Mouse (Mus musculus) heart, embryonic 13.5 days (tissue): Measurements from ENCODE around the gene Nfatc2. TPM values are rescaled to one million over a fixed set of nuclear protein-coding genes. Genes with fewer than 3 reads are reported as not detected.
A peak's percentile ranks its signal among the peaks of the same experiment; 100 is the strongest.

ENCODE experiments used
- ATAC-seq: fragments of 200-750 bp; cut with Nextera tagmentation; 2 replicates; pipeline ENCODE4 v1.8.0; 2017; ENCODE audit warnings: moderate TSS enrichment; ENCODE audit not compliant: insufficient number of reproducible peaks, low FRiP score, low TSS enrichment; ENCODE audit errors: extremely low read depth
- H3K27ac ChIP-seq: fragments of 300-500 bp; sonication (generic); replicated peaks from 2 replicates; pipeline ENCODE4 v1.5.1; 2015; ENCODE audit warnings: moderate library complexity, mild to moderate bottlenecking, inconsistent platforms
- H3K27me3 ChIP-seq: fragments of 300-500 bp; sonication (generic); replicated peaks from 2 replicates; pipeline ENCODE4 v1.6.1; 2015; ENCODE audit warnings: mild to moderate bottlenecking, inconsistent platforms
- H3K36me3 ChIP-seq: fragments of 300-500 bp; sonication (generic); 2 replicates; pipeline ENCODE4 v1.6.1; 2015; ENCODE audit warnings: mild to moderate bottlenecking, inconsistent platforms
- H3K4me1 ChIP-seq: fragments of 300-500 bp; sonication (generic); 2 replicates; pipeline ENCODE4 v1.6.1; 2015; ENCODE audit warnings: inconsistent platforms
- H3K4me2 ChIP-seq: fragments of 300-500 bp; sonication (generic); 2 replicates; pipeline ENCODE4 v1.6.1; 2015; ENCODE audit warnings: inconsistent platforms, mild to moderate bottlenecking, moderate library complexity
- H3K4me3 ChIP-seq: fragments of 300-500 bp; sonication (generic); 2 replicates; pipeline ENCODE4 v1.5.1; 2015; ENCODE audit warnings: moderate library complexity, mild to moderate bottlenecking, inconsistent platforms
- H3K9ac ChIP-seq: fragments of 300-500 bp; sonication (generic); 2 replicates; pipeline ENCODE4 v1.6.1; 2015; ENCODE audit warnings: inconsistent platforms, mild to moderate bottlenecking, moderate library complexity
- H3K9me3 ChIP-seq: fragments of 300-500 bp; sonication (generic); 2 replicates; pipeline ENCODE4 v1.6.1; 2016; ENCODE audit warnings: inconsistent platforms
- WGBS: fragments of 180-500 bp; shearing (Covaris S2); methylation state at CpG from one replicate; pipeline ENCODE4 v1.1.7; 2015; ENCODE audit warnings: mixed read lengths; 5-methylcytosine and 5-hydroxymethylcytosine counted together
- polyA plus RNA-seq: library from polyadenylated mRNA; unstranded; fragments of >200 nt; fragmentation: Nextera tagmentation; extraction: Ambion mirVana; gene quantifications from 2 replicates; pipeline ENCODE4 v1.2.1, GENCODE M21; 2015

Gene Nfatc2
- polyA plus RNA-seq, 1 experiment from 2014 or later = 10.1 TPM

DNA sequence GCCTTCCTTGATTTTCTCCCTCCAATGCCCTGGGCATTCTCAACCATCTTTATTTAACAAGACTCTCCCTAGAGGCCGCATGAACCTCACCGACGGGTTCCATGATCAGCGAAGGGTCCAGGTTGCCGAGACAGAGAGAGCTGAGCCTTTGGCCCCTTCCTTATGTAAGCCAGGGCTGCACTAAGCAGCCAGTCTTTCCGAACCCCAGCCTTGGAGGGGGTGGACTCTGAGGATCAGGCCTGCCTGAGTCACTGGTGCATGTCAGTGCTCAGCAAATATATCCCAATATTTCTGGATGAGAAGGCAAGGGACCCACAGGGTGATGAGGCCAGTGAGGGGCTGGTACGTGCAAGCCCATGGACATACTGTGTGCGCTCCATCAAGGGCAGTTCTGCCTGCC is 72.9 kb downstream of the Nfatc2 start:
- ATAC-seq = no peak
- no peak overlapping the region for H3K4me3 ChIP-seq
- H3K36me3 ChIP-seq = peaks cover 13% of the 10 kb centered on the region
- H3K9ac ChIP-seq = no peak overlapping the region
- 0 out of 2 replicates have a peak, but pooled peaks cover 6% of the 10 kb centered on the region for H3K9me3 ChIP-seq
- H3K4me2 ChIP-seq = no peak overlapping the region
- H3K4me1 ChIP-seq = peaks cover 41% of the 10 kb centered on the region
- no peak overlapping the region for H3K27ac ChIP-seq
- peaks cover 4% of the 10 kb centered on the region; the same call in 1 of the 2 replicates for H3K27me3 ChIP-seq
- 88% methylated on average over 8 of the region's 8 CpGs for WGBS

DNA sequence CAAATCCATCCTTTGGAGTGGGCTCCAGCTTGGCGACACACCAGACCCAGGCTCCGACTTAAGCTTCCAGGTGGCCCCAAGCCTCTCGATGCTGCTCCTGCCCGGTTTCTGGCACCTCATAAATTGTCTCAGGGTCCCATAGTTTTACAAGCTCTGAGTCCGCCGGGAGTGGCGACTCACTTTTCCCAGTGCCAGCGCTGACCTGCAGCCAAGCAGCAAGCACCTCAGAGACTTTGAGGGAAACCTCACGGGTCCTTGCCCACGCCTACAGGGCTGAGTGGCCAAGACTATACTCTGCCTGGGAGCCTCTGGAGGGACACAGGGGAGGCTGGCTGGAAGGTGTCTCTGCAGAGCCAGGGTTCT is 74.0 kb downstream of the Nfatc2 start:
- H3K36me3 ChIP-seq = peaks cover 19% of the 10 kb centered on the region
- no peak overlapping the region for H3K27ac ChIP-seq
- peaks cover 9% of the 10 kb centered on the region; the same call in 1 of the 2 replicates for H3K27me3 ChIP-seq
- H3K4me2 ChIP-seq = no peak overlapping the region
- 82% methylated on average over 10 of the region's 10 CpGs for WGBS
- H3K4me1 ChIP-seq = peaks cover 41% of the 10 kb centered on the region
- ATAC-seq = no peak
- H3K9ac ChIP-seq = no peak overlapping the region
- no peak overlapping the region for H3K4me3 ChIP-seq
- H3K9me3 ChIP-seq = 0 out of 2 replicates have a peak, but pooled peaks cover 6% of the 10 kb centered on the region

DNA sequence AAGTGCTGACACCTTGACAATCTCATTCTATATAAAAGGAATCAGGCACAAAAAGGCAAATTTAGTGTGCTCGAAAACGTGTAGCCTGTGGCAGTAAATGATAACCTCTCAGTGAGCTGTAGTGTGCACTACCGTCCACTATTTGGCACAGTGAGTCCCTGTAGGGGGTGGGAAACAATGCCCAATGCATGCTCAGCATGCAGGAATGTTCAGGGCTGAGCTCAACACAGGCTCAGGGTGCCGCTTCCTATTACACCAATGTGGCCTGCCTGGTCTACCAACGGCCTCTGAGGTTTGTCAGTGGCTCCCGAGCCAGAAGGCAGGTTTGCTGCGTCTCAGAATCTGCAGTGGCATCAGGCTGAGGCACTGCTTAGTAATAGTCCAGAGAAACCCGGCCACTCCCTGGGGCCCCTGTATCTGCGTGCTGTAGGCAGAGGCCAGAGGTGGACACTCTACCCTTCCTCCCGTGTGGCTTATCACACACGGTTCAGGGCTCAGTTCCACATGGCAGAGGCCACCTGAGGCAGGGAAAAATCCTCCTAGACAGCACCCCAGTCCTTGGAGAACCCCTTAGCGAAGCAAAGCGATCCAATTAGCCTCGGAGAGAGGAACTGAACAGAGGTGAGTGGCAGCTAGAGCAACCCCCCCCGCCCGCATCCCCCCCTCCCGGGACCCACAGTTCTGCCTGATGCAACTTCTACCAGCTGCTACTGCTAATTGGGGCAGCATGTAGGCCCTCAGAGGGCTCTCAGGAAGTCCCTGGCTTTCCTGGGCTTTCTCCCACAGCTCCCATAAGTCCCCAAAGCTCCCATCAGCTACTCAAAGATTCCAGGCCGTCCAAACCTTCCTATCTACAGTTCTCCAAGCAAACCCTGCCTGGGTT is 74.7 kb downstream of the Nfatc2 start:
- peaks cover 22% of the 10 kb centered on the region for H3K36me3 ChIP-seq
- H3K27ac ChIP-seq = no peak overlapping the region
- 82% methylated on average over 18 of the region's 18 CpGs for WGBS
- peaks cover 9% of the 10 kb centered on the region; the same call in 1 of the 2 replicates for H3K27me3 ChIP-seq
- H3K4me1 ChIP-seq = peaks cover 44% of the 10 kb centered on the region
- H3K4me3 ChIP-seq = no peak overlapping the region
- no peak overlapping the region for H3K4me2 ChIP-seq
- H3K9ac ChIP-seq = no peak overlapping the region
- H3K9me3 ChIP-seq = 0 out of 2 replicates have a peak, but pooled peaks cover 6% of the 10 kb centered on the region
- ATAC-seq = no peak

DNA sequence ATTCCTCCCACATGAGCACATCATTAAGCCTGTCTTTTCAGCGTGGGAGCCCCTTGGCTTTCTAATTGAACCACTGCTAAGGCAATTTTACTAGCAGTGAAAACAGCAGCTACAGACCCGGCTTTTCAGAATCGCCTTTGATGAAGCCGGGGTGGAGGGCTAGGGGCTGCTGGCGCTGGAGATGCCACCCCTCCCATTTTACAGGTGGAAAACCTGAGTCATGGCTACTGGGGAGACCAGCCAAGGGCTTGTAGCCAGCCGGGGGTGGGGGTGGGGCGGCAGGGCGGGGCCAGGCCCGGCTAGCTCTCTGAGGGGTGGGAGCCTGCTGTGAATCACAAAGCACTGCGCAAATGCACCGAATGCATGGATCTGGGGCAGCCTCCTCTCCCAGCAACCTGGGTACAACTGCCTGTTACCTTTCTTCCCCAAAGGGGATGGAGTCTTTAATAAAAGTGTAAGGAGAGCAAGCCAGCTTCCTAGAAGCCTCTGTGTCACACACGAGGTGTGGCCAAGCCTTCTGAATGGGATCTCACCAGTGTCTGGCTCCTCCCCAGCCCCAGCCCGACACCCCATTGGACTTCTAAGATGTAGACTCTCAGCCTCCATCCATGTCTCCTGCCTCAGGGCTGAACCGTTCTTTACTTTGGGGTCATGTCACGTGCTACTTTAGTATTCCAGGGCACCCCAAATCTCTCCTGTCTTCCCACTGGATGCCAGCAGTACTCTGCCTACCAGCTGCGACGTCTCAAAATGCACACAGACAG is 75.9 kb downstream of the Nfatc2 start:
- no peak for ATAC-seq
- peak overlapping the region; percentile 90 for H3K27ac ChIP-seq
- 15% methylated on average over 17 of the region's 17 CpGs for WGBS

DNA sequence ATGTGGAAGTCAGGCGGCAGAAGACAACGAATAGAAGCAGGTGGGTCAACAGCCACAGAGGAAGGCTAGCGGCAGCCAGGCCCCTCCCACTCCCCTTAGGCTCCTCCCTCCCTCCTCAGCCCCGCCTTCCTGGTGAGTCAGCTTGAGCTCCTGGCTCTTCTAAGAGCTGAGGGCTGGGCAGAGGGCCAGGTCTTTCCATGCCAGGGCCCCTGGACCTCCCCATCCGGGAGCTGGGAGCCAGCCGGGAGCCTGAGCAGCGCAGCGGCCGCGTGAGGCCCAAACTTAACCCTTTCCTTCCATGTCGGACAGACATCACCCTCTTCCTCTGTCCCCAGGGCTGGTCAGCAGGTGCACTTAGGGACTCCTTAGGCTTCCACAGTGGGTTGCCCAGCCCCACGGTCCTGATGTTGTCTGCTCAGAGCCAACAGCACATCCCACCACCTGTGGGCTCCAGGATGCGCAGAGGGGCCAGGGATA is 76.5 kb downstream of the Nfatc2 start:
- 0 out of 2 replicates have a peak, but pooled peaks cover 6% of the 10 kb centered on the region for H3K9me3 ChIP-seq
- peak overlapping the region; percentile 90 for H3K27ac ChIP-seq
- 3% methylated on average over 13 of the region's 13 CpGs for WGBS
- H3K27me3 ChIP-seq = peaks cover 12% of the 10 kb centered on the region; the same call in 1 of the 2 replicates
- peak; percentile 88 for ATAC-seq
- peaks cover 53% of the 10 kb centered on the region for H3K4me1 ChIP-seq
- H3K36me3 ChIP-seq = peaks cover 35% of the 10 kb centered on the region
- H3K4me3 ChIP-seq = peak overlapping the region; percentile 33
- H3K4me2 ChIP-seq = peak overlapping the region; percentile 67
- peak overlapping the region; percentile 71 for H3K9ac ChIP-seq

More for the DNA sequence above, 75.9 kb downstream of the Nfatc2 start:
- 0 out of 2 replicates have a peak, but pooled peaks cover 6% of the 10 kb centered on the region for H3K9me3 ChIP-seq
- peaks cover 9% of the 10 kb centered on the region; the same call in 1 of the 2 replicates for H3K27me3 ChIP-seq
- peaks cover 51% of the 10 kb centered on the region for H3K4me1 ChIP-seq
- H3K36me3 ChIP-seq = peaks cover 32% of the 10 kb centered on the region
- H3K4me2 ChIP-seq = peak overlapping the region; percentile 67
- H3K9ac ChIP-seq = peak overlapping the region; percentile 71
- peak overlapping the region; percentile 32 for H3K4me3 ChIP-seq

DNA sequence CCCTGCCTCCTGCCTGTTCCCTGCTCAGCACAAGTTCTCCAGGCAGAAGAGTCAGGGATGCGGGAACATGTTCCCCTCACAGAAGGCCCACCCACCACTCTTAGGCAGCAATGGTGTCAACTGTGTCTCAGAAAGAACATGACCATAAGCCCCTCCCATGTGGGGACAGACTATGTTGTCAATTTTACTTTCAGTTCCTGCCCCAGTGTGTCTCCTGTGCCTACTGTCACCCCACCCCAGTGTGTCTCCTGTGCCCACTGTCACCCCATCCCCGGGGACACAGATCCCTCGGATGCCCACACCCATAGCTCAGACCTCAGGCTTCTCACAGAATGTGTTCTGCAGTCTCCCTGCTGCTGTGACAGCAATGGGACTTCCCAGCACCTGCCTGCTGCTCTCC is 79.2 kb downstream of the Nfatc2 start:
- WGBS = 68% methylated on average over 3 of the region's 3 CpGs
- Histone ChIP-seq H3K36me3 (peaks cover 47% of the 10 kb centered on the region), H3K4me1 (peaks cover 61% of the 10 kb centered on the region), H3K4me2 (no peak overlapping the region), H3K9ac (no peak overlapping the region), H3K27me3 (peaks cover 12% of the 10 kb centered on the region; the same call in 1 of the 2 replicates), H3K4me3 (no peak overlapping the region), H3K27ac (no peak overlapping the region), H3K9me3 (0 out of 2 replicates have a peak, but pooled peaks cover 6% of the 10 kb centered on the region)
- no peak for ATAC-seq

DNA sequence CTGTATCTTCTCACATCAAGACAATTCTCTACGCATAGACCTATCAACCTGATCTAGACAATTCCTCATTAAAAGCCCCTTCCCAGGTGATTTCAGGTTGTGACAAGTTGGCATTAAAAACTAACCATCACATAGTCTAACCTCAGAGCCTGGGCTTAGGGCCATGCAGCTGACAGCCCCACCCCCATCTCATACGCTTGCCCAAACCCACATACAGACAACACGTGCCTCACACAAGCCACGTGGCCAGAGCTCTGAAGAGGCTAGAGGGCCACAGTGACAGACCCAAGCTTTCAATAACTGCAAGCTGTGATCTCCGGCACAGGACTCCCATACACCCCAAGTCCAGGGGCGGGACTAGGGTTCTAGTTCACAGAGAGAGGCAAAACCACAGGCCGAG is 80.7 kb downstream of the Nfatc2 start:
- H3K4me1 ChIP-seq = peaks cover 56% of the 10 kb centered on the region
- H3K4me3 ChIP-seq = no peak overlapping the region
- WGBS = 80% methylated on average over 7 of the region's 7 CpGs
- H3K9me3 ChIP-seq = no peaks in the 10 kb centered on the region
- peaks cover 12% of the 10 kb centered on the region; the same call in 1 of the 2 replicates for H3K27me3 ChIP-seq
- H3K9ac ChIP-seq = no peak overlapping the region
- H3K36me3 ChIP-seq = peaks cover 38% of the 10 kb centered on the region
- H3K4me2 ChIP-seq = no peak overlapping the region
- no peak overlapping the region for H3K27ac ChIP-seq
- ATAC-seq = no peak

DNA sequence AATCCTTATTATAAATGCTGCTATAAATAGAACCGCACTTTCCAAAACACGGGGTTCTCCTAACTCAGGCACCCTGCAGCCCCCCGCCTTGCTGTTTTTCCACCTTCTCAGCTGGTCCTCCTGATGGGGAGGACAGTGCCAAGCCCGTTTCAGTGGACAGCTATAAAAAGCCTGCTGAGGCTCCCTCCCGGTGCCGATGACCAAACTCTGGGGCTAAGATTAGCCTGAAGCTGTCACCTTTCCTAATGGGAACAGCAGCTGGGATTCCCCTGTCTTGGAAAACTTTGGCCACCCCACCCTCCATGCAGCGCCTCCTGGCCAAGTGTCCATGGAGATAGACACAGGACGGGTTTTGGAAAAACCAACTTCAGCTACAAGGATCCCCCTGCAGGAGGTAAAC is 81.9 kb downstream of the Nfatc2 start:
- no peak for ATAC-seq
- Histone ChIP-seq H3K9ac (peak overlapping the region; percentile 64), H3K27ac (peak overlapping the region; percentile 48), H3K4me2 (peak overlapping the region; percentile 10; the same call in 1 of the 2 replicates), H3K4me3 (no peak overlapping the region), H3K36me3 (peaks cover 38% of the 10 kb centered on the region), H3K4me1 (peaks cover 45% of the 10 kb centered on the region), H3K9me3 (no peaks in the 10 kb centered on the region), H3K27me3 (peaks cover 12% of the 10 kb centered on the region; the same call in 1 of the 2 replicates)
- 44% methylated on average over 8 of the region's 8 CpGs for WGBS

DNA sequence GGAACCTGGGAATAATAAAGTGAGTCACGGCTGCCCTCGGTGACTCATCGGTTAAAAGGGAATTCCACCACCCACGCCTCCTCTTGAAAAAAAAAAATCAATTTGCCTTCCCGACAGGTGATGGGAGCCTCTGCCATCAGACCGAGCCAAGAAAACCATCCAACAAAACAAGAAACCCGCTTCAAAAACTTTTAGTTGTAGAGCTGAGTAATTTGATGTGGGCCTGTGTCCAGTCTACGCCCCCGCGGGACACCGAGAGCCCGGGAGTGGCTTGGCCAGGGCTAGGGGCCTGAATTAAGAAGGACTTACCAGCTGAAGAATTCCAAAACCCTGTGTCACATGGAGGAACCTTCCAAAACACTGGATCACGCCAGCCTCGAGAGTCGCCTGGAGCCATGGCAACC is 83.2 kb downstream of the Nfatc2 start:
- Histone ChIP-seq H3K9ac (no peak overlapping the region), H3K36me3 (peaks cover 37% of the 10 kb centered on the region), H3K9me3 (no peaks in the 10 kb centered on the region), H3K4me1 (peaks cover 41% of the 10 kb centered on the region), H3K4me3 (no peak overlapping the region), H3K27ac (no peak overlapping the region), H3K4me2 (no peak overlapping the region), H3K27me3 (0 out of 2 replicates have a peak, but pooled peaks cover 6% of the 10 kb centered on the region)
- WGBS = 73% methylated on average over 15 of the region's 15 CpGs
- ATAC-seq = no peak

DNA sequence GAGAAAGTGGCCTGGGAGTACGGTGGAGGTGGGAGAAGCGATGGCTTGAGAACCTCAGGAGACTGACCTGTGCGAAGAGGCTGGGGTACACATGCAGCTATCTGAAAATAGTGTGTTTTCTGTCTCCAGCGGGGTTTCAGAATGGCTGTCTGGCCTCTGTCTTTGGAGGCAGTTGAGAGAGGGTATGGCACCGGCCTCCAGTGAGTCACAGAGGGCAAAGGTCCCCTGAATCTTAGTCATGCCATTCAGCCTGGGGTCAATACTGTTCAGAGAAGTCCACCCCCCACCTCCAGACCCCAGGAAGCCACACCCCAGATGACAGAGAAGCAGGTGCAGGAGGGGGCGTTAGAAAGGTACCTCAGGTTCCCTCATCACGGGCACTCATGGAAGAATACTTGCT is 83.7 kb downstream of the Nfatc2 start:
- peaks cover 33% of the 10 kb centered on the region for H3K36me3 ChIP-seq
- 86% methylated on average over 7 of the region's 7 CpGs for WGBS
- H3K27ac ChIP-seq = no peak overlapping the region
- H3K9me3 ChIP-seq = no peaks in the 10 kb centered on the region
- no peak for ATAC-seq
- H3K4me3 ChIP-seq = no peak overlapping the region
- H3K9ac ChIP-seq = no peak overlapping the region
- no peak overlapping the region for H3K4me2 ChIP-seq
- peaks cover 37% of the 10 kb centered on the region for H3K4me1 ChIP-seq
- 0 out of 2 replicates have a peak, but pooled peaks cover 3% of the 10 kb centered on the region for H3K27me3 ChIP-seq

DNA sequence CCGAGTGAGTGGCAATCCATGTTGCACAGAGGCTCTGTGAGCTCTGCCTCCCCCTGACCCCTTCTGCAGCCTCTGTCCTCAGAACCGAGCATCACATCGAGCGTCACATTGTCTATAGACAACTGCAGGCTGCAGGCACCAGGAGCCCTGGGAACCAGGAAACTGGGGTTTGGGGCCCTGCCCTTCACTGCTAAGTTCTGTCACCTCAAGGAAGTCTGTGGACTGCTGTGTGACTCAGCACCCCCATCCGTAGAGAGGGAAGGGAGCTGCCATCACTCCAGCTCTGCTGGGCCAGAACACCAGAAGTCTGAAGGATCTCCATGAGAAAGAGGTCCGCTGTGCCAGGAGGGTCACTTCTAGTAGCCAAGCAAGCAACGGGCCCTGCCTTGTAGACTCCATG is 84.7 kb downstream of the Nfatc2 start:
- peaks cover 6% of the 10 kb centered on the region for H3K9me3 ChIP-seq
- no peak for ATAC-seq
- peaks cover 39% of the 10 kb centered on the region for H3K36me3 ChIP-seq
- H3K4me2 ChIP-seq = no peak overlapping the region
- H3K27me3 ChIP-seq = 0 out of 2 replicates have a peak, but pooled peaks cover 3% of the 10 kb centered on the region
- H3K9ac ChIP-seq = no peak overlapping the region
- no peak overlapping the region for H3K4me3 ChIP-seq
- H3K4me1 ChIP-seq = peaks cover 27% of the 10 kb centered on the region
- 79% methylated on average over 7 of the region's 7 CpGs for WGBS
- no peak overlapping the region for H3K27ac ChIP-seq
